Mouse (Mus musculus): ENCODE results near the gene Dydc1. TPM values are rescaled to one million over a fixed set of nuclear protein-coding genes. Genes with fewer than 3 reads are reported as not detected.
"Not testable (repeated sequence)": the region's sequence is repeated elsewhere in the genome, so short reads cannot be mapped to it uniquely, and the experiment has no call there.

The Dydc1 gene
- polyA plus RNA-seq (2016; fragmentation: Nextera tagmentation; extraction: Ambion mirVana), result not detected in 2 replicates

GRCm38 (mm10) chr14:41072229-41072943, at the start of gene Dydc1:
Gene Dydc1, plus strand, starts transcription at chr14:41072911.
- 13% methylated on average over 23 of the region's 23 CpGs for WGBS
- DNase-seq (ENCODE audit: low spot score), result peak; percentile 72
- H3K9me3 ChIP-seq, result no peaks in the 10 kb centered on the region
- peak within 1 kb of the TSS; percentile 57 for H3K4me3 ChIP-seq
- no peaks in the 10 kb centered on the region for H3K36me3 ChIP-seq (replicated peaks)
- no peak within 1 kb of the TSS for H3K27ac ChIP-seq (replicated peaks)
- H3K4me1 ChIP-seq, result peaks cover 11% of the 10 kb centered on the region
- H3K27me3 ChIP-seq (replicated peaks; ENCODE audit: low read depth, poor library complexity, severe bottlenecking), result peaks cover 6% of the 10 kb centered on the region

- WGBS, result 85% methylated on average over 2 of the region's 2 CpGs
- Histone ChIP-seq H3K4me3 (no peak overlapping the region), H3K9me3 (no peaks in the 10 kb centered on the region), H3K4me1 (no peaks in the 10 kb centered on the region), H3K27ac (replicated peaks) (no peak overlapping the region), H3K36me3 (replicated peaks) (no peaks in the 10 kb centered on the region), H3K27me3 (replicated peaks; ENCODE audit: low read depth, poor library complexity, severe bottlenecking) (no peaks in the 10 kb centered on the region)
- DNase-seq (ENCODE audit: low spot score), result no peak
Measured at GRCm38 (mm10) chr14:41025087-41025486, 47.6 kb upstream of the Dydc1 start.

DNA sequence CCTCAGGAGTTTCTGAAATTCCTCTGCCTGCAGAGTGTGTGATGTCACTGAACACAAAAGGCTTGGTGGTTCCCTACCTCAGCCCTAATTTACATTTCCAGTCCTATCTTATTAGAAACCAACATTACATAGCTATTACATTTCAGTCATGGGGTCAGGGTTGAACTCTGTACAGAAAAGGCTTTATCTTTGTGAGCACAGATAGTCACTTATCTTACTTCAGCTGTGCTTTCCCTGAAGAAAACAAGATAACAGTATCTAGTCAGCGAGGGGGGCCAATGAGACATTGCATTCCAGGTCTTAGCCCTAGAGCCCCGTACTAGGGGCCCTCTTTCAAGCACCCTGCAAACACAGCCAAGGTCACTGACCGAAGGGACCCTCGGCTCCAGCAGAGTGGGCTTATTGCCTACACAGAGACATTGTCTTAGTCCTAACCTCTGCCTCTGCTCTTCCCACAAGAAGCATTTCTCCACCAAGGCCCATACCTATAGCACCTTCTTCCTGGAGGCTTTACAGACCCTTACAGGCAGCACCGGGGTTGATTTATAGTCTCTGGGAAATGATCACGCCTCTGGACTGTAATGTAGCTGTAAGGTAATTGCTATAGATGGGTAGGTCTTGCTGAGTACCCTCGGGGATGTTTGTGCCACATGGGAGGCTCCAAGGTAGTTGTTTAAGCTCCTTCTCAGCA, 47.0 kb upstream of the Dydc1 start:
- no peaks in the 10 kb centered on the region for H3K27me3 ChIP-seq (replicated peaks; ENCODE audit: low read depth, poor library complexity, severe bottlenecking)
- H3K36me3 ChIP-seq (replicated peaks), result no peaks in the 10 kb centered on the region
- H3K27ac ChIP-seq (replicated peaks), result no peak overlapping the region
- no peak for DNase-seq (ENCODE audit: low spot score)
- WGBS, result 83% methylated on average over 7 of the region's 7 CpGs
- H3K4me3 ChIP-seq, result no peak overlapping the region
- H3K4me1 ChIP-seq, result no peaks in the 10 kb centered on the region
- H3K9me3 ChIP-seq, result no peaks in the 10 kb centered on the region

DNA sequence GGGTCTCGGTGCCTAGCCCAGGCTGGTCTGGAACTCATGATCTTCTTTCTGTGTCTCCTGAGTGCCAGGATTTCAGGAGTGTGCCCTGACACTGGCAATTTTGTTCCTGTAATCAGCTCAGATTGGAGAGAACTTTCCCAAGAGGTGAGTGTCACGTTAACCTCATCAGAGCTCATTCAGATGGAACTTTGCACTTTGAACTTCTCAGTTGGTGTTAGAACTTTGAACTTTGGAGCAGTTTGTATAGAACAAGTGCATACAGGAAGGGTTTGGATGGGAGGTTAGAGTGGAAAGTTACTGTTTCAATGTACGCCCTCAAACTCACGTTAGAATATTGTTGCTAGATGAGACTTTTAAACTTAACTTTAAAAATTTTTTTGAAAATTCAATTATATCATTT, 43.4 kb upstream of the Dydc1 start:
- WGBS, result 76% methylated on average over 4 of the region's 4 CpGs
- no peak for DNase-seq (ENCODE audit: low spot score)
- H3K4me3 ChIP-seq, result no peak overlapping the region

GRCm38 (mm10) chr14:41030989-41031513, 41.7 kb upstream of the Dydc1 start:
- Histone ChIP-seq H3K27me3 (replicated peaks; ENCODE audit: low read depth, poor library complexity, severe bottlenecking) (no peaks in the 10 kb centered on the region), H3K4me3 (no peak overlapping the region), H3K9me3 (no peaks in the 10 kb centered on the region), H3K4me1 (no peaks in the 10 kb centered on the region), H3K36me3 (replicated peaks) (no peaks in the 10 kb centered on the region), H3K27ac (replicated peaks) (no peak overlapping the region)
- no peak for DNase-seq (ENCODE audit: low spot score)
- WGBS, result 93% methylated on average over 6 of the region's 6 CpGs

More for the DNA sequence above, 43.4 kb upstream of the Dydc1 start:
- Histone ChIP-seq H3K27me3 (replicated peaks; ENCODE audit: low read depth, poor library complexity, severe bottlenecking) (no peaks in the 10 kb centered on the region), H3K27ac (replicated peaks) (no peak overlapping the region), H3K9me3 (no peaks in the 10 kb centered on the region), H3K4me1 (no peaks in the 10 kb centered on the region), H3K36me3 (replicated peaks) (no peaks in the 10 kb centered on the region)

GRCm38 (mm10) chr14:41033135-41034110, 39.3 kb upstream of the Dydc1 start:
- H3K4me1 ChIP-seq, result no peaks in the 10 kb centered on the region
- no peak overlapping the region for H3K4me3 ChIP-seq
- DNase-seq (ENCODE audit: low spot score), result peak; percentile 81
- H3K27ac ChIP-seq (replicated peaks), result no peak overlapping the region
- 60% methylated on average over 13 of the region's 13 CpGs for whole genome bisulfite sequencing
- H3K9me3 ChIP-seq, result no peaks in the 10 kb centered on the region
- H3K36me3 ChIP-seq (replicated peaks), result no peaks in the 10 kb centered on the region
- no peaks in the 10 kb centered on the region for H3K27me3 ChIP-seq (replicated peaks; ENCODE audit: low read depth, poor library complexity, severe bottlenecking)

DNA sequence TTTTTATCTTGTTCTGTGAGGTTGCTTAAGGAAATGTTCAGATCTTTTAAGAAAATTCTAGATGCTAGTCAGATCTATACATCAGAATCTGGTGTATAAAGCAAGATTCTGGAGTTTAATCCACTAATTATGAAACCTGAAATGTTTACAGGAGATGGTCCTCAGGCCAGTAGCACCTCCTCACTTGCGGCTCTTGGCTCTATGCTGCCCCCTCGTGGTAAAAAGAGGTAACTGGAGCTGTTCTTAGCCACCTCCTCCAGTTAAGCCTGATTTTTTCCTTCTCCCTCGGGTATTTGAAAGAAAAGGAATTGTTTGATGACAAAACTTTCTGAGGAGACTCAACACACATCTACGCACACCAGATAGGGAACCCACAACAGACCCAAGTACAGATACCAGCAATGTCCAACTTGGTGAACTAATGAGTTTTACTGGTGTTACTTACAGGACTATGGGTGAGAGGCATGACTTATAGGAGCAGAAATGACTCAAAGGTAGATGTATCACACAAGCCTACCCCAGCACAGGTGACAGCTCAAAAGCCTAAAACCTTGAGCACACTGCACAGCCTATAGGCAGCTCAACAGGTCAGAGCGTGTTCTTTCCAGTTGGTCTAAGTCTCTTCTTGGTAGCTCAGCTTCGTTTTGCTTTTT, 37.4 kb upstream of the Dydc1 start:
- DNase-seq (ENCODE audit: low spot score), result peak; percentile 65
- Histone ChIP-seq H3K9me3 (no peaks in the 10 kb centered on the region), H3K27me3 (replicated peaks; ENCODE audit: low read depth, poor library complexity, severe bottlenecking) (no peaks in the 10 kb centered on the region), H3K4me3 (no peak overlapping the region), H3K4me1 (no peaks in the 10 kb centered on the region), H3K36me3 (replicated peaks) (no peaks in the 10 kb centered on the region), H3K27ac (replicated peaks) (no peak overlapping the region)
- WGBS, result 33% methylated on average over 6 of the region's 6 CpGs

- Histone ChIP-seq H3K27ac (replicated peaks) (no peak overlapping the region), H3K36me3 (replicated peaks) (no peaks in the 10 kb centered on the region), H3K9me3 (no peaks in the 10 kb centered on the region), H3K4me3 (no peak overlapping the region), H3K4me1 (no peaks in the 10 kb centered on the region), H3K27me3 (replicated peaks; ENCODE audit: low read depth, poor library complexity, severe bottlenecking) (no peaks in the 10 kb centered on the region)
- no peak for DNase-seq (ENCODE audit: low spot score)
- 83% methylated on average over 2 of the region's 2 CpGs for WGBS
Measured at GRCm38 (mm10) chr14:41047402-41047801, 25.3 kb upstream of the Dydc1 start.

- no peak for DNase-seq (ENCODE audit: low spot score)
- WGBS, result 83% methylated on average over 6 of the region's 6 CpGs
- no peak overlapping the region for H3K27ac ChIP-seq (replicated peaks)
- no peaks in the 10 kb centered on the region for H3K27me3 ChIP-seq (replicated peaks; ENCODE audit: low read depth, poor library complexity, severe bottlenecking)
- H3K9me3 ChIP-seq, result no peaks in the 10 kb centered on the region
- no peaks in the 10 kb centered on the region for H3K4me1 ChIP-seq
- no peaks in the 10 kb centered on the region for H3K36me3 ChIP-seq (replicated peaks)
- H3K4me3 ChIP-seq, result no peak overlapping the region
Measured at GRCm38 (mm10) chr14:41050471-41050870, 22.2 kb upstream of the Dydc1 start.

DNA sequence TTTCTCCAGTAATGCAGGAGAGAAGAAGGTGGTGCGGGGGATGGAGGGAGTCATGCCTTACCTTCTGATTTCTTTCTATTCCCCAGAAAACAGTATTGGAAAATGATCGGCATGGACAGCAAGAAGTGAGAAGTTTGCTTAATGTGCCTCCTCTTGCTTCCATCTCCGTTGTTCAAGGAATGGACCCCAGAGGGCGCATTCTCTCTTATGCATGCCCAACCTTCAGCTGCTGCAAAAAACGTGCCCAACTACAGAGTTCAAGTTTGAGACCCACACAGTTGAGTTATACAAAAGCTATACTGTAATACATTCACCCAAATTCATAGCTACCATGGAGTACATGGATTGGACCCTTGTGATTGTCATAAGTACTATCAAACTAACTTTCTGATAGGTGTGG, 20.2 kb upstream of the Dydc1 start:
- Histone ChIP-seq H3K4me1 (no peaks in the 10 kb centered on the region), H3K27me3 (replicated peaks; ENCODE audit: low read depth, poor library complexity, severe bottlenecking) (no peaks in the 10 kb centered on the region), H3K36me3 (replicated peaks) (no peaks in the 10 kb centered on the region), H3K9me3 (no peaks in the 10 kb centered on the region), H3K27ac (replicated peaks) (no peak overlapping the region), H3K4me3 (no peak overlapping the region)
- no peak for DNase-seq (ENCODE audit: low spot score)
- 77% methylated on average over 5 of the region's 5 CpGs for WGBS

- not testable (repeated sequence) for H3K27me3 ChIP-seq (replicated peaks; ENCODE audit: low read depth, poor library complexity, severe bottlenecking); H3K4me1 ChIP-seq; DNase-seq (ENCODE audit: low spot score); H3K27ac ChIP-seq (replicated peaks); H3K9me3 ChIP-seq; H3K4me3 ChIP-seq; H3K36me3 ChIP-seq (replicated peaks)
- 73% methylated on average over 3 of the region's 4 CpGs for WGBS
Measured at GRCm38 (mm10) chr14:41053190-41053589, 19.5 kb upstream of the Dydc1 start.

DNA sequence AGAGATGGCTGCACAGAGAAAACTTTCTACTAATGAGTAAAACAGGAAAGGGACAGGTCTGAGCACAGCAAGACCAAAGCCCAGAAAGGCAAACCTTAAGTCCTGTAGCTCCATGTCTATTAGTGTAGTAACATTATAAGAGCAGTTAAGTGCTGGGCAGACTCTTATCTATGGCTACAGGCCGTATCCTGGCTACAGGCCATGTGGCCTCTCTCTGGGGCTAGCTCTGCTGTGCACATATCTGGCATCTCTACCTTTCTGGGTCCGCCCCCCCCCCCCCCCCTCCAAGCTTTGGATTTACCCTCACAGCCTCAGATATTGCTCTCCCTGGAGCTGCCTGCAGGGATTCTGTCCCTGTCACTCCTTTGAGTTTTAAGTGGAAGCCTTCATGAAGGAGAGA, 7.5 kb upstream of the Dydc1 start:
- no peak overlapping the region for H3K27ac ChIP-seq (replicated peaks)
- 44% methylated on average over 2 of the region's 2 CpGs for WGBS
- no peak overlapping the region for H3K4me3 ChIP-seq
- no peaks in the 10 kb centered on the region for H3K27me3 ChIP-seq (replicated peaks; ENCODE audit: low read depth, poor library complexity, severe bottlenecking)
- DNase-seq (ENCODE audit: low spot score), result no peak
- no peaks in the 10 kb centered on the region for H3K4me1 ChIP-seq
- no peaks in the 10 kb centered on the region for H3K9me3 ChIP-seq
- H3K36me3 ChIP-seq (replicated peaks), result no peaks in the 10 kb centered on the region

Measured in embryonic facial prominence, embryonic 10.5 days (tissue).